Mouse (Mus musculus) T-helper 1 cell (primary cell): ENCODE data around the gene Galnt17.

Source experiments
- in situ Hi-C: fragments of 300-600 bp; cut with MboI, MseI; formaldehyde crosslinking; loops from one replicate; pipeline ENCODE4 v1.15.1; 2025; ENCODE audit warnings: high pct_unique_total_duplicates

Gene Galnt17

DNA sequence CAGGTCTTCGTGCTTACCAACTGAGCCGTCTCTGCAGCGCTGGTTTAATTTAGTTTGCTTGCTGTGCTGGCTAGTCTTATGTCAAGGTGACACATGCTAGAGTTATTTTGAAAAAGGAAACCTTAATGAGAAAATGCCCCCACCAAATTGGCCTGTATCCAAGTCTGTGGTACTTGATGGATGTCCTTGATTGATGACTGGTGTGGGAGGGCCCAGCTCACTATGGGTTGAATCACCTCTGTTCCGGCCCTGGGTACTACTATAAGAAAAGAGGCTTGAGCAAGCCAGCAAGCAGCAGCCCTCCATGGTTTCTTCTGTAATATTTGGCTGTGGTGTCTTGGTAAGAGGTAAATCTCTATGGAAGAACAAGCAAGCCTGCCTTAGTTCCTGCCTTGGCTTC, 165.7 kb downstream of the Galnt17 start:
- in situ Hi-C loops, result no loop called here

DNA sequence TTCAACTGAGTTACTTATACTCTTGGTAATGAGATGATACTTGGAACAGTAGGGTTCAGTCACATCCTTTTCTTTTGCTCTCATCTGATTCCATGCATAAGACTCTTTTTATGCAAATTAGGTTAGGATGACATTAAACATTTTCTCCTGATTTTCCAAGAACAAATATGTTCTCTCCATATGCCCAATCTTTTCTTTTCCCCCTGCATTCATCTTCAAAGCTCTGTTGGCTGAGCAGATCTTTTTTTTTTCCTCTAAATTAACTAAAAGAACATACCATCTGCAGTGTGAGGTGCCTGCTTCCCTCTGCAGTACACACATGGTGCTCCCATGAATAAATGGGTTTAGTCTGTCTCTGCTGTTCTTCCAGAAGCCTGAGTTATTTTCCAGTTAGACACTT, 173.5 kb downstream of the Galnt17 start:
- in situ Hi-C loops, result no loop called here

DNA sequence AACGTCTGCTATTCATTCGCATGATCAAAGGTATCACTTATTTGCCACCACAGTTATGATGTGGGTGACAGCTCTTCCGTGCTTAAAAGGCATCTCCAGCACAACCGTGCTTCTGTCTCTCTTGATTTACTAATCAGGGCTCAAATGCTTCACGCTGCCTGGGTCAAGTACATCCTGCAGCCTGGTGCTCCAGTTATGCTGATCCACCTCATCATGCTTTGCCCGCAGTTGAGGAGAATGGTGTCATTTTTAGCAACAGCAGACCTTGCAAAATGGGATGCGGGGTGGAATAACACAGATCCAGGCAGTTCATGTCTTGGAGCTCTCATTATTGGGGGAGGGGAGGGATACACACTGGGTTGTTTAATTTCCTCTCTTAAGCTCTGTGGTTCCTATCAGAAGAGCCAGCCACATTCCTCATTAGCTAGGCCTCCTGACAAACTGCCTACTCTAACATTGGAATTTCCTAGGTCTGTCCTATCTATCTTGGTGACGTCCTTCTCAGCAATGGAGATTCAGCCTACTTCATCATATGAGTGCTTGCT, 187.9 kb downstream of the Galnt17 start:
- in situ Hi-C loops, result no loop called here

DNA sequence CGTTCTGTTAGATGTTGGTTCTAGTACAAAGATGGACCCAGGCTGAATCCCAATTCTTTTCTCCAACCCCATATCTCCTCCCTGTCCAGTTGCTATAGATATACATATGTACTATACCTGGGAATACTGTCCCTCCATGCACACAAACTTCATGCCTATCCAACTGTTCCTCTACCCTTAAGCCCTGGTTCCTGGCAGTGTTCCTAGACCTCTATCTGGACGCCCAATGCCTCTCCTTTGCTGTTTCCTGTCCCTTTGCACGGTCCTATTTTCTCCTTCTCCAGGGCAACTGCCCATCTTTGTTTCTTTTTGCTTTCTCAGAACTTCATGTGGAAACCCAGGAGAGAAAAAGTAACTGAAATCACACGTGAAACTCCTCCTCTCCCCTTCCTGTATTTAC, 188.4 kb downstream of the Galnt17 start:
- in situ Hi-C loops, result no loop called here

DNA sequence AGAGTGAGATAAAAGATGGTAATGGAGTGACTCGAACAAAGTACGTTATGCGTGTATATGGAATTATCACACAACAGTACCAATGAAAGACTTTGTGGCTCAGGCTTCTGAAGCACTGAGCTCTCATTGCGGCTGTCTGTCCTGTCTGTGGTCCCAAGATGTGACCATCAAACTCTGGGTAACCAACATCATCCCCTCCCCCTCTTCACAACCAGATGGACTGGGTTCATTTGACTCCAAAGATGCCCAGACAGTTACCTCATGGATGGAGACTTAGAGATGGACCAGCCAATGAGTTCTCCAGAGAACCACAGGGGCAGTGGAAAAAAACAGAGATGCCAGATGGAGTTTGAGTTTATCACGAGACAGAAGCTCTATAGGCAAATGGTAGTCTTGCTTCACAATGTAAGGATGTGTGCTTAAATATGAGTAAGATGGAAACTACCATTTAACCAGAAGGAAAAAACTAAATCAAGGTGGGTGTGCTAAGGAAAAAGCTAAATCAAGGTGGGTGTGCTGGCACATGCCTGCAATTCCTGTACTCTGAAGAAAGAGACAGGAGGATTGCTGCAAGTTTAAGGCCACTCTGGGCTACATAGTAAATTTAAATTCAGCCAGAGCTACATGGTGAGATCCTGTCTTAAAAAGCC, 190.8 kb downstream of the Galnt17 start:
- in situ Hi-C loops, result no loop called here

DNA sequence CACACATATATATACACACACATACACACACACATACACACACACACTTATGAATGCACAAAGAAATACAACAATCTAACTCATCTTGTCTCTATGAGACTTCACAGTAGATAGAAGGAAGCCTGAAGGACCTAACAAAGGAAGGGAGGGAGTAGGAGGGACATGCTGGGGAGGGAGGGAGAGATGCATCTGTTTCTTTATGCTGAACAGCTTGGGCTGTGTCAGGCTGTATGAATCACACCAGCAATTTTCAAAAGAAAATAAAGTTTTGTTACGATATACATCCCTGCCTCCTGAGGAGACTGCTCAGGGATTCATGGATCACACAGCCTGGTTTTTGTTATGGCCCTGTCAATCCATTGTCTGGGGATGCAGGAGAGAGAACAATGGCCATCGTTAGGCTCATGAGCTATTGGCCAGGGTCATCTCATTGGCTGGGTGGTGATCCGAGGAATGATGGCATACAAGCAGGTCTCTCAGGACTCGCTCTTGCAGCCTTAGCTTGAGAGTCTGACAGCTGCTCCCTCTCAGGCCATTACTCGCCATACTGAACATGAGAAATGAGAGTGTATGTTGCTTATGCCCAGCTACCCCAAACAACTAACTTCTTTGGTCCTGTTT, 194.3 kb downstream of the Galnt17 start:
- in situ Hi-C loops, result no loop called here

DNA sequence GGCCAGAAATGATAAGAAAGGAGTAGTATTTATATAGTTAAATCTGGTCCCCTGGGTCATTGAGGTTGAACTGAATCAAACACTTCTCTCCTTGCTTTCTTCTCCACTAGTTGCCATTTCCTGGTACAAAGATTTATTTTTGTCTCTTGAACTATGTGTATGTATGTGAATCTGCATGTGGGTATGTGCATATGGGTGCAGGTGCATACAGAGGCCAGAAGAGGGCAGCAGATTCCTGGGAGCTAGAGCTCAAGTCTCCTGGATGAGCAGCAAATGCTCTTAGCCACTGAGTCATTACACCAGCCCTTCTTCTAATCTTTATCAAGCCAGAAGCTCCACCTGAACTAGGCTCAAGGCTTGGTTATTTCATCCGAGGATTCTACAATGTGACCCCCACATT, 201.1 kb downstream of the Galnt17 start:
- in situ Hi-C loops, result no loop called here

DNA sequence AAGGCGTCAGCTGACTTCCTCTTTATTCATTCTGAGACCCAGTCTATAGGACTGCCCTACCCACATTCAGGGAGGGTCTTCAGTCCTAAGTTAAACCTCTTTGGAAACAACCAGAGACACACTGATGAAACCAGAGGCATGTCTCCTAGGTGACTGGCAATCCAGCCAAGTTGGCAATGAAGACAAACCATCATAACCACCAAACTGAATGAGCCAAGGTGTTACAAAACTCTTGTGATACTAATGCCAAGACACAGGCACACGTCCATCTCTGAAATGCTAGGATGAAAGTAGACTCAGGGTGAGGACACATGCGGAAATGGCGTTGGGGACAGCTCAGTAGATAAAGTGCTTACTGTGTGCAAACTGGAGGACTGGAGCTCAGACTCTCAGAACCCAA, 211.5 kb downstream of the Galnt17 start:
- in situ Hi-C loops, result no loop called here

DNA sequence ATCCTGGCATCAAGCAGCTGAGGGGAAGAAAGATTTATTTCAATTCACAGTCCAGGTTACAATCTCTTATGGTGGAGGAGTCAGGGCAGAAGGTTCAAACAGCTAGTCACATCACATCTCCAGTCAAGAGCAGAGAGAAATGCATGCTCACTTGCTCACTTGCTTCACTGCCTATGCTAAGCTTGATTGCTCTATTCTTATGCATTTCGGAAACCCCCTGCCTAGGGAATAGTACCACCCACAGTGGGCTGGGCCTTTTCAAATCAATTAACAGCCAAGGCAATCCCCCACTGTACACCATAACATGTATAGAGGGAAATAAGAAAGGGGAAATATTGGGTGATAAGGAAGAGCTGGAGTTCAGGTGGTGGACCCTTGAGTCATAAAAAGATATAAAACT, 212.7 kb downstream of the Galnt17 start:
- in situ Hi-C loops, result no loop called here

DNA sequence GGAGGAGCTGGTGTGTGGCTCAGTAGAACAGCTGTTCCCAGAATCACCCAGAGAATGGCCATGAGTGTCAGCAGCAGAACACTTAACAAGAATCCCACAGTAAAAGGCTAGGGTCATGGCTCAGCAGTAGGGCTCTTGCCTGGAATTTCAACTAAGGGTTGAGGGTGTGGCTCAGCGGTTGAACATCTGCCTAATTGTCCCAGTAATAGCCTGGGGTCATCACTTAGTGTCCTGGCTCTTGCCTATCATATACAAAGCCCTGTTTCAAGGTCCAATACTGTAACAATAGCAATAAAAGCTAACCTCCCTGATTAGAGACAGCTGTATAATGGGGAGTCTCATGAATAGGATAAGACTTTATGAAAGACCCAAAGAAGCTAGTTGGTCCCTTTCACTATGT, 213.5 kb downstream of the Galnt17 start:
- in situ Hi-C loops, result no loop called here

DNA sequence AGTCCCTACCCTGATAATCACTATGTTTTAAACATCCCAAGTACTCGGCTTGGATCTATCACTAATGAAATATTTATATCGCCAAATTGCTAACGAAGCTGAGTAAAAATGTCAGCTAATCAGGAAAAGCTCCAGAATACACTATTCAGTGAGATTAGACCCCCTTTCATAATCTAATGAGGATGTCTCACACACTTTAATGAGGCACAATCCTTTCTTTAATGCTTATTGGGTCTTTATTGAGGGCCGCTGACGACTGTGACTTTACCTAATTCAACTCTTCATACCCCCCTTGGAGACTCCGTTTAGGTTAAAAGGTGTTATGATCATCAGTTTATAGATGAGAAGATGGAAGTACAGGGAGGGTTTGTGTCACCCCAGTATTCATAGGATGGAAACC, 214.2 kb downstream of the Galnt17 start:
- in situ Hi-C loops, result no loop called here

DNA sequence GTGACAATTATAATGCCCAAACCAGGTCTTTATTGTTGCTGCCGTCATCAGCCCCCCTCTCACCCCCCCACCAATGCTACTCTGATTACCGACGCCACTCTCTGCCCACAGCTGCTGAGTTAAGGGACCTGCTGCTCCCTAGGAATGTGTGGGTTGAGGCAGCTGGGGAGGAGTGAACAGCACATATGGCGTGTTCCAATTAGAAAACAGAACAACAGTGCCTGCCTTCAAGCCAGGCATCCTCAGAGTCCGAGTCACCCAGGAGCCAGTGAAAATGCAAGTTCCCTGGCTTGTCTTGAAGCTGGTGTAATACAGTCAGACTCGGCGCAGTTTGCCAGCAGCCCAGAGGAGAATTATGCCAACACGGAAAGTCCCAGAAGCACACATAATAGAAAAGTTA, 218.4 kb downstream of the Galnt17 start:
- in situ Hi-C loops, result no loop called here

DNA sequence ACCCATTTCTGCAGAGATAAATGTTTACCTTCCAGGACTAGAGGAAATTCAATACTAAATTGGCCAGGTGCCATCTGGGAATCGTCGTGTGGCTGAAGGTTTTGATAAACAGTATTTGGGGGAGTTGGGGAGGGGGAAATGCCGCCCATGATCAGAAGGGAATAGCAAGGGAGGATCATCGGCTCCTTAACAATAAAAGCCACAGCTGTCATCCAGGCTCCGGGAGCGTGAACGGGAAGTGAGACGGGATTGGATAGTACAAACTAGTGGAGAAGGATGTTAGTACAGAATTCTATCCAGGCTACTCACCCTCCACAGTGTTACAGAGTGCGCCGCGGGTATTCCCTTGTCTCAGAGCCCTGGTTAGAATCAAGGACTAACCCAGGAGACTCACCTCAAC, 219.4 kb downstream of the Galnt17 start:
- in situ Hi-C loops, result no loop called here

DNA sequence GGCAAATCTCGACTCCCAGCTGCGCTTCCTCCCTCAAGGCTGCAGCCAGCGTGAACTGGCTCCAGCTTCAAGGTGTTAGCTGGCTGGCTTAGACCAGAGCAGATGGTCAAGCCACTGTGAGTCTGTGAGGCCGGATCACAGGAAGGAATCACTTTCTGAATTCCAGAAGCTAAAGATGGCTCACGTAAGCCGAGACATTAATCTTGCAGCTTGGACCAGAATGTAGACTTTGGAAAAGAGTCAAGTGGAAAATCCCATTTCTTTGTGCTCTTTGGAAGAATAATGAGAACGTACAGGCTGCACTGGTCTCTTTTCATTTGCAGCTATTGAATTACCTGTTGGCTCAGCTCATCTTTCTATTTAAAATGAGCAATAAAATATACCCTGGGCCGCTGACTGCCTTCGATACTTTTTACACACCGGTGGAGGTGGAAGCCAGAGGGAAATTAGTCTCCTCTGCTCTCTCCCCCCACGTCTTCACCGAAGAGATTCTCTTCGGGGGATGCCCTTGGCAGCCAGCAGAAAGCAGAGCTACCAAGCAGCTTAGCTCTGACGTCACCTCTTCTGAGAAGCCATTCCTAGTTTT, 225.1 kb downstream of the Galnt17 start:
- in situ Hi-C loops, result no loop called here

DNA sequence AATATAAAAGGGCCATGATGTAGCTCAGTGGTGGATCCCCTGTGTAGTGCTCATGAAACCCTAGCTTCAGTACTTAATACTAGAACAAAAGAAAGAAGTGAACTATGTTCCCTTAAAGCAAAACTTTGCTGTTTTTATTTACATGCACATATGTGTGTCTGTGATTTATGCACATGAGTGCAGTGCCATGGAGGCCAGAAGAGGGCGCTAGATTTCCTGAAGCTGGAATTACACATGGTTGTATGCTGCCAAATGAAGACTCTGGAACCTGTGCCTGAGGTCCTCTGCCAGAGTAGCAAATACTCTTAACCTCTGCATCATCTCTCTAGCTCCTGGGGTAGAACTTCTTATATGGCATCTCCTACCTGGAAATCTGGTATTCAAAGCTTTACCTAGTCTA, 230.6 kb downstream of the Galnt17 start:
- in situ Hi-C loops, result no loop called here

DNA sequence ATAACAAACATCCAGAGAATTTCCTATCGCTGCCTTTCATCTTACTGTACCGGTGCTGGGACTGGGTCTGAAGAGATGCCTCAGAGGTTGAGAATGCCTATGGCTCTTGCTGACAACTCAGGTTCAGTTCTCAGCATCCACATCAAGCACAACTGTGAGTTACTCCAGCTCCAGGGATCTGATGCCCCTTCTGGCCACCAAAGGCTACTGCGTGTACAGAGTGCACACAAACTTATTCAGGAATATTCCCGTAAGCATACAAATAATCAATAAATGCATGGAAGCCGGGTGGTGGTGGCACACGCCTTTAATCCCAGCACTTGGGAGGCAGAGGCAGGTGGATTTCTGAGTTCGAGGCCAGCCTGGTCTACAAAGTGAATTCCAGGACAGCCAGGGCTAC, 232.5 kb downstream of the Galnt17 start:
- in situ Hi-C loops, result no loop called here

DNA sequence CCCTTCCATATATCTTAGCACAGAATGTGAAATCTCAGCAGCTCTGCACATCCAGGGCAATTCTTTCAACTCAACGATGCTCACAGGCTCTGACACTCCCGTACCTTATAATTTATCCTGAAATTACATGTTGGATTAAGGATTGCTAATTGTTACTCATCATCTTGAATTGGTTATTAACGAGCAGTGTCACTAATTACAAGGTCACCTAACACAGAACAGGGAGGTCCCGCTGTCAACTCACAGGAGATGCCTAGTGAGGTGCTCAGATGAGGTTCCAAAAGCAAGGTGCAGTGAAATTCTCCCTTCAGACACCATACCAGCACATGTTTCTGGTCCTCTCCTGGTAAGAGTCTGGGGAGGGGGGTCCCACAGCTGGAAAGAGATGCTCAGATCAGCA, 234.0 kb downstream of the Galnt17 start:
- in situ Hi-C loops, result no loop called here

DNA sequence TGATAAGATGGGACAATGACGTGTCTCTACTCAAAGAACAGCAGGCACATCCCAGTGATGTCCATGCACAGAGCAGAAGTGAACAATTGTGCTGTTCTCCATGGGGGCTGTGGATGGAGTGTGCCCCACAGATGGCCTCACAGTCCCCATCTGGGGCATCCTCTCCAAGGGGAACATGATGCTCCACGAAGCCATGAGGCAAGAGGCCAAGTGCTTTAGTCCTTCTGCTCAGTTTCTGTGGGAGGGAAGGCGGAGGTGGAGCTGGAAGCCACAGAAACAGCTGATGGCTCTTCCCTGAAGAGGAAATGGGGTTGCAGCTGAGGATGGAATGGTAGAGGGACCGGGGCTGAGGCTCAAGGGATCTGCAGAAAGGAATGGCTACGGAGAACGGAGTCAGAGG, 243.1 kb downstream of the Galnt17 start:
- in situ Hi-C loops, result no loop called here

DNA sequence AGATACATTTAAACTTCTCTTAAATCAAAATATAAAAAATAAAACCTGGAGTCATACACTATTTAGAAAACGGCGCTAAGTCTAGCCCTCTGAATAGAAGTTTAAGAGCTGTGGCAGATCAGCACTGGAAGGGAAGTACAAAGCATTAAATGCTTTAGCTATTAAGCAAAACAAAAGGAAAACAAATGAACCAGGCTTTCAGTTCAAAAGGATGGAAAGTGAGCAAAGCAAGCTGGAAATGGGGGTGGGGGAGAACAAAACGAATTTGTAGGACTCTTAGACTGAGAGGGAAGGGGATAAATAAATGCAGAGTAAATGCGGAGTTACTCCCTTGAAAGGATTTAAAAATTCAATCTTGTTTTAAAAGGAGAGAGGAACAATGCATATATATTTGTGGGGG, 259.8 kb downstream of the Galnt17 start:
- in situ Hi-C loops, result no loop called here

DNA sequence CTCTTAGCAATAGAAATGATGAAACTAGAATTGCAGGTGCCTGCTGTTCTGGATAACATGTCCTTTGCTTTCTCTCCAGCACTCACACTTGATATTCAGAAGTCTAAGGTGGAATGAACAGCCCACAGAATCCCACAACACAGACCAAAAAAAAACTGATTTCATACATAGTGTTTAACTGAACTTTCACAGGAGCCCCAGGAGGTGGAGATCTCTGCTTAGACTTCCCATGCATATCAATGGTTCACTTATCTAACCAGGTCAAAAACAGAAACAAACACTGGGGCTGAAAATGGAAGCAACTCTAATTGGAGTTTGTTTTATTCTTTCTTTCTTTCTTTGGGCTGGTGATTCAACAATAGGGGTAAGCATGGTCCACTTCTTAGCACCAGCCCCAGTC, 265.2 kb downstream of the Galnt17 start:
- in situ Hi-C loops, result no loop called here

DNA sequence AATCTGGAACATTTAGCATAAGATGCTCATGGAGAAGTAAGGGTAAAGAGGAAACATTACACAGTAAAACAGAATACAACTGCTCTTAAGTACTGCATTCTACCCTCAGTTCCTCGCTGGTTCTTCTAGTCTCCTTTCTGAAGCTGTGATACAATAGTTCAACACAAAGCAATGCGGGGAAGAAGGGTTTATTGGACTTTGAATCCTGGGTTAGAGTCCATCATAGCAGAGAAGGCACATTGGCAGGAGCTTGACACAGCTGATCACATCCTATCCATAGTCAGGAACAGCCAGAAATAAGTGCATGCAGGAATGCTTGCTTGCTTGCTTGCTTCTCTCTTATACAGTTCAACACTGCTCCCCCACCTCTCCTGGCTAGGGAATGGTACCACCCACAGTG, 267.9 kb downstream of the Galnt17 start:
- in situ Hi-C loops, result no loop called here

DNA sequence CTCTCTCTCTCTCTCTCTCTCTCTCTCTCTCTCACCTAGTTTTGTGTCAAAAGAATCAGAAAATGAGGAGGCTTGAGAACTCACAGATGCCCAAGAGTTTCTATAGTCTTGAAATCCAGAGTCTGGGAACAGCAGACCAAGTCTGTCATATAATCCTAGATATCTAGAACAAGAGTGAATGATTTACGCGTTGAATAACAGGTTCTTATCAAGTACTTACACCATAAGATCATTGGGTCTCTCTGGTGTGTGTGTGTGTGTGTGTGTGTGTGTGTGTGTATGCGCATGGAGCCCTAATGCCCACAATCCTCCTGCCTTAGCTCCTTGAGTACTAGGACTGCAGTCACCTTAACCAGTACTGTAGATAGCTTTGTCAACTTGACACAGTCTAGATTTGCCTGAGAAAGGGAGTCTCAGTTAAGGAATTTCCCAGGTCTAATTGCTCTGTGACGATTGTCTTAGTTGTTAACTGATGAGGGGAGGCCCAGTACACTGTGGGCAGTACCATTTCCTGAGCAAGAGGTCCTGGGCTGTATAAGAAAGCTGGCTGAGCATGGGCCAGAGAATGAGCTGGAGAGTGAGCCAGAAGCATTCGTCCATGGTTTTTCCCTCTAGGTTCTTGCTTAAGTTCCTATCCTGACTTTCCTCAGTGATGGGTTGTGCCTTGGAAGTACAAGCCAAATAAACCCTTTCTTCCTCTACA, 268.5 kb downstream of the Galnt17 start:
- in situ Hi-C loops, result no loop called here

DNA sequence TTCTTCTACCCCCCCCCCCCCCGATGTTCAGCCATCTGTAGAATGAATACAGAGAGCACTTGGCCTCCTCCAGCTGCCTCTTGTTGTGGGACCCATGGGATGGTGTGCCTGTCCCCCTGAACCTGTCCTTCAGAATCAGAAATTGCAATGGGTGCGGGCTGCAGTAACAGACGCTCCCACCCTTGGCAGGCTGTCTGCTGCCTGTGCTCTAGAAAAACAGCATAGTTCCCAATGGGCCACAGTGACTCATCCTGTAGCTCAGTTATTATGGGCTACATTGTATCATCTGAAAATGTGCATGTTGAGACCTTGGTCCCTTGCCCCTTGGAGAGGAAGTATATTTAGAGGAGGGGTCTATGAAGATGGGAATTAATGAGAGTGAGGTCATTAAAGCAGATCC, 283.8 kb downstream of the Galnt17 start:
- in situ Hi-C loops, result no loop called here
